Mouse (Mus musculus) spleen, postnatal 4 days (tissue): ENCODE results near the gene Recql.
A peak's percentile ranks its signal among the peaks of the same experiment; 100 is the strongest.

Source experiments
- DNase-seq, 2 experiments: peaks; one replicate each; pipeline ENCODE4 v3.0.0; 2022; ENCODE audit warnings: low spot score in 2 of 2

Gene Recql

GRCm38 (mm10) chr6:142387011-142387754, at the start of gene Recql, which contains the start of gene Golt1b:
TSS of gene Recql (minus strand) at chr6:142387087.
TSS of gene Golt1b (plus strand) at chr6:142387221.
- peak; percentile 93 to 96 for DNase-seq

GRCm38 (mm10) chr6:142429072-142429471, 42.2 kb upstream of the Recql start:
- DNase-seq: no peak

GRCm38 (mm10) chr6:142424976-142425375, 38.1 kb upstream of the Recql start:
- DNase-seq: no peak

- DNase-seq: peak in 1 of 2 experiments; percentile 52
Observed at GRCm38 (mm10) chr6:142414597-142414996, 27.7 kb upstream of the Recql start.

- DNase-seq: peak in 1 of 2 experiments; percentile 51
Observed at GRCm38 (mm10) chr6:142413845-142414244, 27.0 kb upstream of the Recql start.

GRCm38 (mm10) chr6:142412906-142413491, 26.1 kb upstream of the Recql start, which contains the start of gene Spx:
TSS of gene Spx (plus strand) at chr6:142413441.
- peak in 1 of 2 experiments; percentile 27 for DNase-seq

- peak in 1 of 2 experiments; percentile 24 for DNase-seq
Observed at GRCm38 (mm10) chr6:142411140-142411539, 24.3 kb upstream of the Recql start.

GRCm38 (mm10) chr6:142395756-142396155, 8.9 kb upstream of the Recql start:
- no peak for DNase-seq

- DNase-seq: no peak
Observed at GRCm38 (mm10) chr6:142394669-142395068, 7.8 kb upstream of the Recql start.

- DNase-seq: no peak
Observed at GRCm38 (mm10) chr6:142392312-142392711, 5.4 kb upstream of the Recql start.

- no peak for DNase-seq
Observed at GRCm38 (mm10) chr6:142389101-142389500, 2.2 kb upstream of the Recql start.

GRCm38 (mm10) chr6:142387755-142388271, 926 bp upstream of the Recql start:
- no peak for DNase-seq

- no peak for DNase-seq
Observed at GRCm38 (mm10) chr6:142386285-142387010, 439 bp downstream of the Recql start.

- no peak for DNase-seq
Observed at GRCm38 (mm10) chr6:142384521-142384920, 2.4 kb downstream of the Recql start.

GRCm38 (mm10) chr6:142381615-142382014, 5.3 kb downstream of the Recql start:
- DNase-seq: no peak

- no peak for DNase-seq
Observed at GRCm38 (mm10) chr6:142379961-142380360, 6.9 kb downstream of the Recql start.

GRCm38 (mm10) chr6:142378576-142379330, 8.1 kb downstream of the Recql start:
- no peak for DNase-seq

GRCm38 (mm10) chr6:142377081-142377480, 9.8 kb downstream of the Recql start:
- no peak for DNase-seq

- no peak for DNase-seq
Observed at GRCm38 (mm10) chr6:142369568-142369967, 17.3 kb downstream of the Recql start.

- no peak for DNase-seq
Observed at GRCm38 (mm10) chr6:142367565-142367964, 19.3 kb downstream of the Recql start.

- no peak for DNase-seq
Observed at GRCm38 (mm10) chr6:142366473-142367018, 20.3 kb downstream of the Recql start.
